Mouse (Mus musculus) liver, adult 2 months (tissue): ENCODE measurements at regions not wholly inside any gene's neighbourhood (a gene's known extent, or its start where the extent isn't known, plus 50 kb on each side); places are given as distances from the start of the nearest gene placed in this dataset.

ENCODE experiments used
- CTCF ChIP-seq: fragments of 200-500 bp; IDR thresholded peaks from 2 replicates; pipeline ENCODE4 v1.5.1; 2011; ENCODE audit warnings: low read depth, low read length, control low read depth
- POLR2A ChIP-seq: fragments of 200-500 bp; IDR thresholded peaks from 2 replicates; pipeline ENCODE4 v1.6.1; 2011; ENCODE audit warnings: low read length, control low read depth; ENCODE audit not compliant: insufficient read depth; ENCODE audit errors: extremely low read depth

GRCm38 (mm10) chr1:12028074-12028473 is 614.2 kb downstream of the A830018L16Rik start:
- TF ChIP-seq CTCF (no peak), POLR2A (no peak)
